Mouse (Mus musculus) E14TG2a.4 (cell line): Measurements from ENCODE around the gene Olfr52.
"Not testable (repeated sequence)": the region's sequence is repeated elsewhere in the genome, so short reads cannot be mapped to it uniquely, and the experiment has no call there.

Source experiments
- H3K27me3 ChIP-seq: 2 replicates; pipeline ENCODE4 v1.6.1; 2014; ENCODE audit warnings: low read length, control low read depth; ENCODE audit not compliant: insufficient read depth
- H3K36me3 ChIP-seq: 2 replicates; pipeline ENCODE4 v1.6.1; 2014; ENCODE audit warnings: low read length, control low read depth; ENCODE audit not compliant: insufficient read depth
- H3K4me1 ChIP-seq: replicated peaks from 2 replicates; pipeline ENCODE4 v1.6.1; 2014; ENCODE audit warnings: low read depth, low read length, control low read depth
- H3K4me3 ChIP-seq: replicated peaks from 2 replicates; pipeline ENCODE4 v1.5.1; 2014; ENCODE audit warnings: mild to moderate bottlenecking, low read length
- H3K9me3 ChIP-seq: 2 replicates; pipeline ENCODE4 v1.6.1; 2014; ENCODE audit warnings: low read length, control low read depth
- CTCF ChIP-seq: conservative IDR thresholded peaks from 2 replicates; pipeline ENCODE4 v1.5.1; 2014; ENCODE audit warnings: low read length
- NANOG ChIP-seq: IDR thresholded peaks from 2 replicates; pipeline ENCODE4 v1.6.1; 2014; ENCODE audit warnings: borderline replicate concordance, low read length, mixed read lengths
- POU5F1 ChIP-seq: IDR thresholded peaks from 2 replicates; pipeline ENCODE4 v1.6.1; 2014; ENCODE audit warnings: low read length, borderline replicate concordance

The Olfr52 gene

DNA sequence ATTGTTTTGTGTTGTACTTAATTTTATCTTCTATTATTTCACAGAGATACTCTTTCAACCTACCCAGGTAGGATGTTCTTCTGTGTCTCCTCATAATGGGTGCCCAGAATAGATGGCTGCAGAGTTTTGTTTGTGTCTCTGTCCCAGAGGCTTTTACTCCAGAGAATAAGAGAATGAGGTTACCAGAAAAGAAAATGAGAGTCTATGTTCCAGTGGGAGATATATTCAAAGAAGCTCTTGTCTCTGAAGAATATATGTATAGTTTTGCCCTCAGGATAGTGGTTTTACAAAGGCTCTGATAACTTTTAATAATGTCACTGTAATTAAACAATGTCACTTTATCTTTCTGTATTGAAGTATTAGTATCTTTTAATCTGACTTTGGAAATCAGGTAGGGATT, at the start of gene Olfr52:
Gene Olfr52, minus strand, starts transcription at position 101 of the 400 bp plus-strand sequence.
- no peaks in the 10 kb centered on the region for H3K36me3 ChIP-seq
- H3K27me3 ChIP-seq = no peaks in the 10 kb centered on the region
- H3K4me3 ChIP-seq = no peak within 1 kb of the TSS
- H3K4me1 ChIP-seq = peaks cover 6% of the 10 kb centered on the region; the same call in 1 of the 2 replicates
- no peaks in the 10 kb centered on the region for H3K9me3 ChIP-seq
- TF ChIP-seq POU5F1 = no peak
- no peak for TF ChIP-seq NANOG
- no peak for TF ChIP-seq CTCF

DNA sequence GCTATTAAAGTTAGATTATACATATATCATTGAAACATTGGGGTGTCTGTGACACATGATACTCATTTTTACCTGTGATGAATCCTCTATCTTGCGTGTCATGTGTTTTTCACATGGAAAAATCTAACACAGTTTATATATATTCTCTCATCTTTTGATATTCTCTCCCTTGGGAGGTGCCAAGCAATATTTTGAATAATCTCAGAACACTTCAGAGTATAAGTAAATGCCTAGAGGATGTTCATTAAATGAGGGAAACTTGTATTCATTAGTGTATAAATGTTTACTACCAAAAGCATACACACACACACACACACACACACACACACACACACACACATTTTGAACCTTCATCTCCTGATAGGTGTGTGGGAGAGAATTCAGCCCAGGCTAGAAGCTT, 45.8 kb upstream of the Olfr52 start, which contains the start of gene Olfr1047:
Gene Olfr1047, minus strand, starts transcription at position 101 of the 400 bp plus-strand sequence.
- TF ChIP-seq NANOG = no peak
- TF ChIP-seq CTCF = no peak
- no peak for TF ChIP-seq POU5F1
- H3K9me3 ChIP-seq = no peaks in the 10 kb centered on the region
- no peaks in the 10 kb centered on the region for H3K4me1 ChIP-seq
- H3K36me3 ChIP-seq = no peaks in the 10 kb centered on the region
- no peak within 1 kb of the TSS for H3K4me3 ChIP-seq
- H3K27me3 ChIP-seq = no peaks in the 10 kb centered on the region

DNA sequence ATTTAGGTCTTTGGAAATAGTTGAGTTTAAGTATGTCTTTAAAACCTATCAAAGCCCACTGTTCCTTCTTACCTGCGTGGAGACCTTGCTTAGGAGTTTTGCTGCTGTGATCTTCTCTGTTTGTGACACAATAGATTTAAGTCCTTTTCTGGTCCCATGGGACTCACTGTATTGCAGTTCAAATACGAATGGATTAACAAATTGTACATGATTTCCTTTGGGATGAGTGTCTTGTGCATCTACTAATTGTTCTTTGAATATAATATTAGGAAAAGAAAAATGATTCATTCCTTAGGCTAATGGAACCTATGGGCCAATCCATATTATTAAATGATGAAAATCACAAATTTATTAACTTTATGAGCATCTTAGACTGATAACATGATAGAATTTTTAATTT, 33.7 kb upstream of the Olfr52 start, which contains the start of gene Olfr1046:
Gene Olfr1046, minus strand, starts transcription at position 101 of the 400 bp plus-strand sequence.
- no peaks in the 10 kb centered on the region for H3K27me3 ChIP-seq
- H3K9me3 ChIP-seq = no peaks in the 10 kb centered on the region
- no peak within 1 kb of the TSS for H3K4me3 ChIP-seq
- H3K4me1 ChIP-seq = no peaks in the 10 kb centered on the region
- H3K36me3 ChIP-seq = no peaks in the 10 kb centered on the region
- no peak for TF ChIP-seq POU5F1
- no peak for TF ChIP-seq CTCF
- no peak for TF ChIP-seq NANOG

DNA sequence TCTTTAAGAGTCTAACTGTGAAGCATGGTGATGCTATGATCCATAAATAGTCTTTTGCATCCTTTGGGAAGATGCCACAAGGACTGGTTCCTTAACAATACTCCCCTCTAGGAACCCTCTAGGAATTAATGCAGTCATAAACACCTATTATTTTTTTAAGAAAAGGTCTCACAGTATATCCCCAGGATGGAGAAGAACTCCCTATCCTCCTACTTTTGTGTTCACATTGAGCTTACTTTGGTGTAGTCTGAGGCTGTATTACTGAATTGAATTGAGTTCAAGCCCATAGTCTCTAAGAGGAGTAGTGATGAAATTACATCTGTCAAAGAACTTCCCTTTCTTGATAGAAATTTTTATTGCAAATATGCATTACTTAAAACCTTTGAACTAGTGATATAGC, 17.4 kb upstream of the Olfr52 start, which contains the start of gene Olfr1045:
Gene Olfr1045, minus strand, starts transcription at position 101 of the 400 bp plus-strand sequence.
- Histone ChIP-seq H3K4me1 (no peaks in the 10 kb centered on the region), H3K36me3 (no peaks in the 10 kb centered on the region), H3K4me3 (no peak within 1 kb of the TSS), H3K27me3 (no peaks in the 10 kb centered on the region), H3K9me3 (no peaks in the 10 kb centered on the region)
- TF ChIP-seq NANOG (no peak), POU5F1 (no peak), CTCF (no peak)

DNA sequence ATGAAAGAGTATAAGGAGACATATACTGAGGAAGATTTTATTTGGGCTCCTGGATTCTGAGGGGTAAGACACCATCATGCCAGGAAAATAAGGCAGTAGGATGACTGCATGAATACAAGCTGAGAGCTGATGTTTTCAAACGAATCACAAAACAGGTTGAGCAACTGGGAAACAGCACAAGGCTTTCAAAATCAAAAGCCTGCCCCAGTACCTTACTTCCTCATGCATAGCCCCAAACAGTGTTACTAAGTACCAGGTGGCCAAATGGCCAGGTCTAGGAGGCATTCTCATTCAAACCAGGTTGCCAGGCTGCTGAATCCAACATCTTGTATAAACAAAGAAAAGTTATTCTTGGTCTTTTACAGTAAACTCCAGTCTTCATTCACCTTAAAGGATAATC, 10.4 kb upstream of the Olfr52 start:
- Histone ChIP-seq H3K36me3 (no peaks in the 10 kb centered on the region), H3K4me1 (no peaks in the 10 kb centered on the region), H3K27me3 (no peaks in the 10 kb centered on the region), H3K9me3 (peaks cover 5% of the 10 kb centered on the region), H3K4me3 (no peak overlapping the region)
- TF ChIP-seq NANOG (no peak), POU5F1 (no peak)

DNA sequence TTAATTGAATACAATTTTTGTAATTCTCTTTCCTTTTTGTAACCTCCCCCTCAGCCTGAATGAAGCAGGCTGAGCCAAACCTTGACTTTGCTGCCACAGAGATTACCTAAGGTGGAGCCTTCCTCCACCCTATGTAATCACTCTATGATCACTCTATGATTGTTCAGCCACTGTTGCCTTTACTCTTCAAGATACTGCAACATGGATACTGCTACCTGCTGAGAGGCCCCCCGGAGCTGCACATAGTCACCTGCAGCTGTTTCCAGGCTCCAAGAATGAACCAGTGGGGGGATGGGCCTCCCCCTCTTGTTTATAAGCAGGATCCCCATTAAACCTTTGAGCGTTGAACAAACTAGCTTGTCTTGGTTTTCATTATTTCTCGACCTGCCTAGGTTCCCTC, 5.5 kb downstream of the Olfr52 start:
- H3K4me3 ChIP-seq = no peak overlapping the region
- no peaks in the 10 kb centered on the region for H3K36me3 ChIP-seq
- no peaks in the 10 kb centered on the region for H3K27me3 ChIP-seq
- peaks cover 20% of the 10 kb centered on the region for H3K4me1 ChIP-seq
- TF ChIP-seq CTCF (no peak), NANOG (peak; percentile 74)
- no peaks in the 10 kb centered on the region for H3K9me3 ChIP-seq

DNA sequence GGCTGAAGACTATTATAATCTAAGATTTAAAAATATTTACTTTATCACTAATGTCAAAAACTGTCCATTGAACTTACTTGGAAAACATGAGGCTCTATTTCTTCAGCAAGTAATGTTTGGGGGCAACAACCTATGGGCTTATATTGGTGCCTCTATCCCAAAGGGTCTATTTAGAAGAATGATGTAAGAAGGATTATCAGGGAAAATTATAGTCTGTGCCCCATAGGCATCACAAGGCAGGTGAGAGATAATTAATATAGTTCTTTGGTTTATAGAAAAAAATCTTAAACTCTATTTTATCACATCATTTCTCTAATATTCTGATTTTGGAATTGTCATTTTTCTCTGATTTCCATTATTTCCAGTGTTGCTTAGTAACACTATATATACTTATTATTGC, 7.8 kb downstream of the Olfr52 start, which contains the start of gene Olfr1044:
Gene Olfr1044, minus strand, starts transcription at position 101 of the 400 bp plus-strand sequence.
- H3K4me1 ChIP-seq = peaks cover 15% of the 10 kb centered on the region
- no peaks in the 10 kb centered on the region for H3K36me3 ChIP-seq
- TF ChIP-seq CTCF (no peak), POU5F1 (no peak), NANOG (no peak)
- no peaks in the 10 kb centered on the region for H3K27me3 ChIP-seq
- H3K4me3 ChIP-seq = no peak within 1 kb of the TSS
- H3K9me3 ChIP-seq = no peaks in the 10 kb centered on the region

DNA sequence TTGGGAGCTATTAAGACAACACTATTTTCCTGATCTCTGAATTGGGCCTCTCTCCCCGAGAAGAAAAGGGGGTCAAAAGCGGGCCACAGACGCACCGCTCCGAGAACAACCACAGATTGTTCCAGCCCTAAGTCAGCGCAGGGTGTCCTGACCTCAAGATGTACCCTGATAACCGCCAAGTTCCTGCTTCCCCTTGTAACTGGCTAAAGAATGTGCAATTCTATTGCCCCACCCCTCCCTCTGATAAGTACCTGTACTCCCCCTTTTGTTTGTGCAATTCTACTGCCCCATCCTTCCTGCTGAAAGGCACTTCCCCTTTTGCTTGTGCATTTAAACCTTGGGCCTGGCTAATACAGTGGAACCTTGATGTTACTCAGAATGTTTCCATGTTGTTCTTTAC, 10.1 kb downstream of the Olfr52 start:
- not testable (repeated sequence) for H3K9me3 ChIP-seq, H3K27me3 ChIP-seq, H3K36me3 ChIP-seq, H3K4me3 ChIP-seq
- TF ChIP-seq NANOG = 0 out of 2 replicates have a peak, but pooled peaks have one; percentile 16
- H3K4me1 ChIP-seq = peaks cover 15% of the 10 kb centered on the region

DNA sequence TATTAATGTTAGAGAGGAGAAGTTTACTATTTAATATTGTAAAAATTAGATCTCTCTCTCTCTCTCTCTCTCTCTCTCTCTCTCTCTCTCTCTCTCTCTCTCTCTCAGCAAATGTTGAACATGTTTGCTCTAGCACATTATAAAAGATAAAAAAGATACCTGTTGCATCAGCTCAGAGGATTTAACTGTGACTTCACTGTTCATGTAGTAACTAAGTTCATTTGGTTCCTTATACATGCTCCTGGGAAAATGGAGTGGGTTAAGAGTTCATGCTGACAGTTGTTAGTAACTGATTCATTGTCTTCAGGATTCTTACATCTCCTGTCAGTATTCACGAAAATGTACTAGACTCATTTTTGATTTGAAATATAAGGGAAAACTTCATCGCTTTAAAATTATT, 18.1 kb downstream of the Olfr52 start, which contains the start of gene Olfr1043:
Gene Olfr1043, minus strand, starts transcription at position 101 of the 400 bp plus-strand sequence.
- Histone ChIP-seq H3K27me3 (no peaks in the 10 kb centered on the region), H3K4me1 (no peaks in the 10 kb centered on the region), H3K36me3 (no peaks in the 10 kb centered on the region), H3K9me3 (no peaks in the 10 kb centered on the region), H3K4me3 (no peak within 1 kb of the TSS)
- TF ChIP-seq NANOG (no peak), POU5F1 (no peak), CTCF (no peak)
